Mouse (Mus musculus) left cerebral cortex, postnatal 10 days (tissue): Measurements from ENCODE around the gene Iqcd. TPM values are rescaled to one million over a fixed set of nuclear protein-coding genes. Genes with fewer than 3 reads are reported as not detected.

Experiments
- DNase-seq, 2 experiments: peaks; one replicate each; pipeline ENCODE4 v3.0.0; 2021 to 2022; ENCODE audit warnings: low spot score in 2 of 2, mixed read lengths in 1 of 2; ENCODE audit errors: extremely low spot score in 1 of 2
- intact Hi-C: fragments of 180-260 bp; cut with DNase I; formaldehyde crosslinking; loops from one replicate; pipeline ENCODE4 v1.15.1; 2025
- total RNA-seq, 2 experiments: library from RNA; stranded (reverse); gene quantifications; 2 replicates each; pipeline ENCODE4 v1.2.3; 2021

Iqcd gene
- total RNA-seq, 2 experiments from 2014 or later, result 0.36 to 0.47 TPM

GRCm38 (mm10) chr5:120594485-120594884 lies 5.7 kb downstream of the Iqcd start:
- intact Hi-C loops, result no loop called here
- DNase-seq, result no peak

DNA sequence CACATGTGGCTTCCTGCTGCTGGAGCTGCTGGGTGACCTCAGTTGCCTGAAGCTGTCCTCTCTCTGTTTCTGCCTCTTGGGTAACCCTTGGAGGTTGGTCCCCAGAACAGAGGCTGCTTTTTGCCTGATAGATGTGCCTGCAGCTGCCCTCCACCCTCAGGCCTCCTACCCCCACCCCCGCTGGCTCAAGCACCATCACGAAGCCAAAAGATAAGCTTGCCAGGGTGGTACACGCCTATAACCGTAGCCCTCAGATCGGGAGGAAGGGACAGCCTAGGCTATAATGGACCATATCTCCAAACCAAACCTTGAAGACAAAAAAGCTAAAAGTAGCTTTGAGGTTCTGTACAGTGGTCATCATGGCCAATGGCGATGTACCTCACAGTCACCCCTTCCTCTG lies 10.8 kb downstream of the Iqcd start:
- intact Hi-C loops, result loop anchor here (5.0 kb wide), 1 partner anchor 457 kb away; no protein-coding TSS in a partner anchor
- no peak for DNase-seq

- DNase-seq, result no peak
- intact Hi-C loops, result loop anchor here (5.0 kb wide), 1 partner anchor 459 kb away; no protein-coding TSS in a partner anchor
These were observed 12.3 kb downstream of the Iqcd start for GRCm38 (mm10) chr5:120600946-120601668.

- intact Hi-C loops, result loop anchor here (5.0 kb wide), 1 partner anchor 460 kb away; no protein-coding TSS in a partner anchor
- no peak for DNase-seq
These were observed 13.4 kb downstream of the Iqcd start for GRCm38 (mm10) chr5:120602210-120602609.

- no peak for DNase-seq
- intact Hi-C loops, result loop anchor here (5.0 kb wide), 1 partner anchor 461 kb away; no protein-coding TSS in a partner anchor
These were observed 14.7 kb downstream of the Iqcd start for GRCm38 (mm10) chr5:120603515-120603914.

DNA sequence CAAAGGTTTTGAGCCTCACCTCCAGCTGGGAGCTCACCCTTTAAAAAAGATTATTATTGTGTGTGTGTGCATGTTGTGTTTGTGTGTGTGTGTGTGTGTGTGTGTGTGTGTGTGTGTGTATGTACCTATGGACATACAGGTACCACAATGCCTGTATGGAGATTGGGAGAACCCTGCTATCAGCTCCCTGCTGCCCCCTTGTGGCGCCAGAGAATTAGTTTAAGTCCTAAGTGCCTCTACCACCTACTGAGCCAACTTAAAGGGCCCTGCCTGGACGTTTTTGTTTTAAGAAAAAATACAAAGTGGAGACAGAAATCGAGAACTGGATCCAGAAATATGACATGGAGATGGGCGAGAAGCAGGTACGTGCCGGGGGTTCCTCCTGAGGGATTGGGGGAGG lies 16.0 kb downstream of the Iqcd start:
- DNase-seq, result peak in 1 of 2 experiments; percentile 88
- intact Hi-C loops, result loop anchor here (2.0 to 5.0 kb wide), 2 partner anchors 100 to 463 kb away; no protein-coding TSS in a partner anchor

DNA sequence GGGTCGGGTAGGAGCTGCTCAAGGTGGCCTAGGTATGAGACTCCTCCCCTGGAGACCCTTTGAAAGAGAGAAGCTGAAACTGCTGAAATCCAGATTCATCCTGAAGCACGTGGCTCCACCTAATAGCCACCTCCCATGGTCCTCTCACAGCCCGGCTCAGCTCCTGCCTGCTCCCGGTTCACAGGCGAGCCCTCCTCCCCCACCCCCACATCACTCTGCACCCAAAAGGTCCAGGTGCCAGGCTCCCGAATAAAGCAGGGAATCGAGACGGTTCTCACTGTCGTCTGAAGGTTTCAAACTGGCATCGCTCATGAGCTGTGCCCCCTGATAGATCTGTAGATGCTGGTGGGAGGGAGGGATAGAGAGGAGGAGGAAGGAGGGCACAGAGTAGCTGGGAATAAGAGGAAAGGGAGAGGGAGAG lies 16.4 kb downstream of the Iqcd start:
- intact Hi-C loops, result loop anchor here (2.0 kb wide), 1 partner anchor 100 kb away; no protein-coding TSS in a partner anchor
- no peak for DNase-seq

GRCm38 (mm10) chr5:120605688-120606087 lies 16.9 kb downstream of the Iqcd start:
- DNase-seq, result peak; percentile 90 to 91
- intact Hi-C loops, result loop anchor here (2.0 kb wide), 1 partner anchor 101 kb away; no protein-coding TSS in a partner anchor

DNA sequence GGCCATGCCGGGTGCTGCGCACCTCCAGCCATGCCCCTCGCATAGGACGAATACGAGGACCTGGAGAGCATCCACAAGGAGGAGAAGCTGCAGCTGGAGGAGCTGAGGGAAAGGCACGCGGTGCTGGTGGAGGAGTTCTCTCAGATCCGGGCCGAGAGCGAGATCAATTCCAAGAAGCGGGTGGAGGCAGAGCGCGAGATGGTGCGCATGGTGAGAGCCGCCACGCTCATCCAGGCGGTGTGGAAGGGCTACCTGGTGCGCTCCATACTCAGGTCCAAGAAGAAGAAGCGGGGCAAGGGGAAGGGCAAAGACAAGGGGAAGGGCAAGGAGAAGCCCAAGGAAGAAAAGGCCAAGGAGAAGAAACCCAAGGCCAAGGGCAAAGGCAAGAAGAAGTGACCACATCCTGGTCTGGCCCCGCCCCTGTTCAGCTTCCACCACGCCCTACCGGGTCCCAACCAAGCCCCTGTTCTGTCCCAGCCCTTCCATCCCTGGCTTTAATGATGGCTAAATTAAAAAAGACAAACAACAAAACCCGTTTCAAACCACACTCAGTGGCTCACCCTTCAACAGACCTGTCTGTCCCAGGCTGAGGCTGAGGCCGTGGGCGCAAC lies 17.9 kb downstream of the Iqcd start:
- intact Hi-C loops, result no loop called here
- DNase-seq, result no peak

DNA sequence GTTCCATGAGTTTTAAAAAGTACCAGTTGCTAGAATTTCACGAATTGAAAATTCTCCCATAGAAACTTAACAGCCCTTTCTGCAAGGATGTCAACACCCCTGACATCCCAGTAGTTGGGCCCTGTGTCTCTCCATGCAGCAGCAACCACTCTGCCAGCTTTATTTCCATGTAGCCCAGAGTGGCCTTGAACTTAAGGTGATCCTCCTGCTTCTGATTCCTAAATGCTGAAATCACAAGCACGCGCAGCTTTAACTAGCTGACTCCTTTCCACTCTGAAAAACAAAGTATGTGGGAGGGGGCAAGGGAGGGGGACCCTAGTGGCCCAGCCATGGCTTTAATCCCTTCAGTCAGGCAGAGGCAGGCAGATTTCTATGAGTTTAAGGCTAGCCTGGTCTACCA lies 18.5 kb downstream of the Iqcd start:
- no peak for DNase-seq
- intact Hi-C loops, result no loop called here

DNA sequence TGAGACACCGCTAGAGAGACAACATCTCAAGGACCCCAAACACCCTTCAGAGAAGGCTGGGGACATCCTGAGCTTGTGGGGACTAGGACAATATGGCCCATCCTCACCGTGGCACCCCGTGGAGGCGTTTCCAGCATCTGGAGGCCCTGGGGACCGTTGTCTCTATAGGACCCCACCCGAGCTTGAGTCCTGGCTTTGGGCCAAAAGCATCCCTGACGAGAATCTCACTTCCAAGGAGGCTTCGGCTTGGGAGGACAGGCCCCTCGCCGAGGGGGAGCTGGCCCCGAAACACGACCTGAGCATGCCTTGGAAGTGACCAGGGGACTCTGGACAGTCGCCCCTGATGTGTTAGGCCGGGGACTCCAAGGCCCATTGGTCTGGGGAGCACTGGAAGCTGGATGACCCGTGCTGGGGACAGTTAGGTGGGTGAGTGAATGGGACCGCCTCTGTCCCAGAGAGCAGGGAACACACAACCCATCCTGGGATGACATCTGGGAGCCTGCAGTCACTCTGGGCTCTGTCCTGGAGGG lies 20.5 kb downstream of the Iqcd start:
- intact Hi-C loops, result no loop called here
- no peak for DNase-seq

DNA sequence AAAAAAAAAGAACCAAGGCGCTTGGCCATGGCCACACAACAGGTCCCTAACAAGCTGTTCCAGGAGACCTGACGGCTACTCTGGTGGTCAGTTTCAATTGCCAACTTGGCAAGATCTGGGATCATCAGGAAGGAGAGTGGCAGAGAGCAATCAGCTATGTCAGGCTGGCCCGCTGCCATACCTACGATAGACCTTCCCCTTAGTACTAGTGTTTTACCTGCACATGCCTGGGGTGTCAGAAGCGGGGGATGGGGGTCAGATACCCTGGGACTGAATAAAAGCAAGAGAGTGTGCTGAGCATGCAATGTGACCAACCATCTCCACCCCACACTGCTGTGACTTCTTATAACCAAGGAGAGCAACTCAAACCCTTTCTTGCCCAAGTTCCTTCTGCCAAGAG lies 22.1 kb downstream of the Iqcd start:
- no peak for DNase-seq
- intact Hi-C loops, result no loop called here

GRCm38 (mm10) chr5:120611416-120611815 lies 22.6 kb downstream of the Iqcd start:
- no peak for DNase-seq
- intact Hi-C loops, result no loop called here

- intact Hi-C loops, result no loop called here
- DNase-seq, result peak; percentile 97 to 98
These were observed 23.6 kb downstream of the Iqcd start, which contains the start of the genes Rita1 and Ddx54 for GRCm38 (mm10) chr5:120612442-120612821. Gene Rita1 (minus strand): TSS chr5:120612589. Gene Ddx54 (plus strand): TSS chr5:120612739.

DNA sequence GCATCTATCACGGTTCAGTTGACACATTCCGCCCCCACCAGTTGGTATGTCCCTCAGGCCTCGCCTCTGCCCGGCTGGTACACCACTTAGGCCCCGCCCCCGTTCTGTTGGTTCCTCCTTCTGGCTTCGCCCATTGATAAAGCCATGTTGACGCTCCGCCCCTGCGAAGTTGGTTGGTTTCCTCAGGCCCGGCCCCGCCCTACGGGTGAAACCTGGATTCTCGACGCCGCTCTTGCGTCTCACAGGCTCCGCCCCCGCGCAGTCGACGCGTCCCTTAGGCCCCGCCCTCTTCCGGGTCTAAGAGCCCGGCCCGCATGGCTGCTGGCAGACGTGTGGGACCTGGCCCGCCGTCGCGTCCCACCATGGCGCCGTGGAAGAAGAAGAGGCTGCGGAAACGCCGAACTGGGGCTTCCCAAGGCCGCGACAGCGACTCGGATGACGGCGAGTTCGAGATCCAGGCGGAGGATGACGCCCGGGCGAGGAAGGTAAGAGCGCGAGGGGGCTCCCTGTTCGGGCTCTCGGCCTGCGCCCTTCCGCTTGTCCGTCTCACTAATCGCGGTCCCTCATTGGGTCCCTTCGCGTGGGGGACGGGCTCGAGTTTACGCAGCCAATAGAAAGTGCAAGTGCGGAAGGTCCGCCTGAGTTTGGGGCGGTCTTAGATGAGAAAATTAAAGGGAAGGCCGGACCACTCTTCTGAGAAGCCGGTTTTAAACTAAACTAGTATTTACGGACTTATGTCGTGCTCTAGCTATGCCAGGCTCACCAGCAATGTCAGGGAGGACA lies 24.2 kb downstream of the Iqcd start:
- intact Hi-C loops, result no loop called here
- peak; percentile 100 for DNase-seq

DNA sequence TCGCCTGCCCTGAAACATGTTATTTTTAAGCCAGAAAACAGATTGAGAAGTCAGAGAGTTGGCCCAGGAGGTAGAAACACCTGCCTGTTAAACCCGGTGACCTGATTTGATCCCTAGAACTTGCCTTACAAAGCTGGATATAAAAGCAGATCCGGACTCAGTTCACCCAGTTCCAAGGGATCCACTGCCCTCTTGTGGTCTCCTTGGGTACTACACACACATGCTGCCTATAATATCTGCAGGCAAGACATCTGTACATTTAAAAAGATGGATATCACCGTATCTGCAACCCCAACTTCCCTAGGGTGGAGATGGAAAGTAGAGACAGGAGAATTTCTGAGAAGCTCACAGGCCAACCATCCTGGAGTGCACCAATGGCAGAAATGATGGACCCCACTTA lies 27.1 kb downstream of the Iqcd start:
- DNase-seq, result peak in 1 of 2 experiments; percentile 55
- intact Hi-C loops, result no loop called here

DNA sequence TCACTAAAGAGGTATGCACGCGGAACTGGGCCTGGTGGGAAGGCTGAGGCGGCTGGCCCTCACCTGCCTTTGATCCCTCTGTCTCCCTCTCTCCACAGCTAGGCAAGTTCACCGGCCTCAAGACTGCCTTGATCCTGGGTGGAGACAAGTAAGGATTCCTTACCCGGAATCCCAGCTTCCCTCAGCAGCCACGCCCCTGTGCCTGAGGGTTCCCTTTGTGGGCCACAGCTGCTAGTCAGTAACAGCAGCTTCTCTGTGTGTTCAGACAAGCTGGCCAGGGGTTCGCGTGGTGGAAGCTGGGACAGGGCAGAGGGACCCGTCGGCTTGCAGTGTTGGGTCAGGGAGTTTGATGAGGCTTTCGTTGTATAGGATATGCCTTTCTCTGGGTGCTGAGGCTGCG lies 30.0 kb downstream of the Iqcd start:
- intact Hi-C loops, result no loop called here
- no peak for DNase-seq

GRCm38 (mm10) chr5:120619201-120619600 lies 30.4 kb downstream of the Iqcd start:
- intact Hi-C loops, result no loop called here
- peak in 1 of 2 experiments; percentile 78 for DNase-seq
